10 mouse cellular contexts compared by ENCODE assay signal in genomic region chr7:46935847-46936246, GRCm38 (mm10). TPM values are rescaled to one million over a fixed set of nuclear protein-coding genes. Genes with fewer than 3 reads are reported as not detected.
DNase-seq lines count a peak whose midpoint lies in the region; ATAC-seq and TF ChIP-seq lines count a peak whose summit lies in the region.
"Had no signal": no experiment of that assay in that cellular context is flagged by ENCODE, and none has a peak within 500 bp of the region (broad histone marks: within the 10 kb centered on the region; RNA-seq: fewer than 3 reads in every experiment).

No protein-coding gene starts in this region.

- no peaks in the 10 kb centered on the region for H3K9me3 ChIP-seq in midbrain, postnatal 0 days (ENCODE audit: low read length)
- H3K9me3 ChIP-seq in midbrain, embryonic 16.5 days (replicated peaks; ENCODE audit: control insufficient read depth, low read length, poor library complexity, severe bottlenecking) = no peaks in the 10 kb centered on the region
- H3K9me3 ChIP-seq in lung, postnatal 0 days (ENCODE audit: low read length) = no peaks in the 10 kb centered on the region
- H3K9me3 ChIP-seq: neural tube, embryonic 12.5 days had no signal

- H3K27me3 ChIP-seq in midbrain, postnatal 0 days (ENCODE audit: insufficient read depth, low read length) = no peaks in the 10 kb centered on the region
- no peaks in the 10 kb centered on the region for H3K27me3 ChIP-seq in midbrain, embryonic 16.5 days (ENCODE audit: control insufficient read depth, insufficient read depth, low read depth, low read length)
- H3K27me3 ChIP-seq in lung, postnatal 0 days (replicated peaks; ENCODE audit: insufficient read depth, low read length) = no peaks in the 10 kb centered on the region
- H3K27me3 ChIP-seq: neural tube, embryonic 12.5 days had no signal

- TF ChIP-seq EP300 in lung, postnatal 0 days (IDR thresholded peaks at IDR 0.05) = no peak

- H3K4me3 ChIP-seq in midbrain, postnatal 0 days (ENCODE audit: low read depth, low read length) = no peak overlapping the region
- H3K4me3 ChIP-seq in midbrain, embryonic 16.5 days (ENCODE audit: low read depth, low read length) = no peak overlapping the region
- H3K4me3 ChIP-seq in embryonic fibroblast, embryonic 13.5 days (ENCODE audit: insufficient read depth, low read length) = no peak overlapping the region
- H3K4me3 ChIP-seq in lung, postnatal 0 days (ENCODE audit: low read depth, low read length) = no peak overlapping the region
- H3K4me3 ChIP-seq: neural tube, embryonic 12.5 days had no signal

- peak; percentile 15 for DNase-seq in embryo, embryonic 10 days (ENCODE audit: low spot score)
- no peak for DNase-seq in embryo, embryonic 9.5 days (ENCODE audit: extremely low spot score)
- peak; percentile 73 for DNase-seq in midbrain, postnatal 0 days (ENCODE audit: low spot score)
- DNase-seq in lung, postnatal 0 days (ENCODE audit: low spot score) = peak; percentile 66

- TF ChIP-seq CTCF in midbrain, postnatal 0 days (IDR thresholded peaks at IDR 0.05) = peak; percentile 76
- peak; percentile 37; the same call in 1 of the 2 replicates for TF ChIP-seq CTCF in embryonic fibroblast, embryonic 13.5 days (IDR thresholded peaks at IDR 0.05; ENCODE audit: borderline replicate concordance, insufficient read depth, low read length)
- peak; percentile 68 for TF ChIP-seq CTCF in lung, postnatal 0 days (IDR thresholded peaks at IDR 0.05)

- H3K9ac ChIP-seq in midbrain, postnatal 0 days (replicated peaks; ENCODE audit: low read length, poor library complexity, severe bottlenecking) = no peak overlapping the region
- H3K9ac ChIP-seq in midbrain, embryonic 16.5 days (ENCODE audit: low read depth, low read length) = no peak overlapping the region
- no peak overlapping the region for H3K9ac ChIP-seq in lung, postnatal 0 days (replicated peaks; ENCODE audit: low read depth)
- H3K9ac ChIP-seq: neural tube, embryonic 12.5 days had no signal

- no peak overlapping the region for H3K4me2 ChIP-seq in midbrain, postnatal 0 days (ENCODE audit: low read depth, low read length, poor library complexity, severe bottlenecking)
- no peak overlapping the region for H3K4me2 ChIP-seq in midbrain, embryonic 16.5 days (ENCODE audit: low read length)
- H3K4me2 ChIP-seq in lung, postnatal 0 days (replicated peaks; ENCODE audit: low read depth, low read length) = no peak overlapping the region
- H3K4me2 ChIP-seq: neural tube, embryonic 12.5 days had no signal

- WGBS in midbrain, postnatal 0 days = 43% methylated on average over 4 of the region's 4 CpGs
- 55% methylated on average over 4 of the region's 4 CpGs for WGBS in midbrain, embryonic 16.5 days
- WGBS in lung, postnatal 0 days = 22% methylated on average over 4 of the region's 4 CpGs

- no peak overlapping the region for H3K27ac ChIP-seq in midbrain, postnatal 0 days (ENCODE audit: low read depth, low read length)
- no peak overlapping the region for H3K27ac ChIP-seq in midbrain, embryonic 16.5 days (ENCODE audit: low read length)
- H3K27ac ChIP-seq in embryonic fibroblast, embryonic 13.5 days (ENCODE audit: insufficient read depth, low read length) = no peak overlapping the region
- no peak overlapping the region for H3K27ac ChIP-seq in lung, postnatal 0 days (ENCODE audit: low read length)
- H3K27ac ChIP-seq: neural tube, embryonic 12.5 days had no signal

- H3K4me1 ChIP-seq in midbrain, postnatal 0 days (ENCODE audit: insufficient read depth, low read length) = no peaks in the 10 kb centered on the region
- H3K4me1 ChIP-seq in midbrain, embryonic 16.5 days (ENCODE audit: control insufficient read depth, insufficient read depth, low read length) = no peaks in the 10 kb centered on the region
- H3K4me1 ChIP-seq in embryonic fibroblast, embryonic 13.5 days (ENCODE audit: control insufficient read depth, insufficient read depth, low read length) = no peaks in the 10 kb centered on the region
- no peaks in the 10 kb centered on the region for H3K4me1 ChIP-seq in lung, postnatal 0 days (ENCODE audit: insufficient read depth, low read depth, low read length)
- H3K4me1 ChIP-seq: neural tube, embryonic 12.5 days had no signal

- peaks cover 17% of the 10 kb centered on the region; the same call in 1 of the 2 replicates for H3K36me3 ChIP-seq in midbrain, postnatal 0 days (ENCODE audit: insufficient read depth, low read length)
- peaks cover 4% of the 10 kb centered on the region; the same call in 1 of the 2 replicates for H3K36me3 ChIP-seq in midbrain, embryonic 16.5 days (ENCODE audit: control insufficient read depth, insufficient read depth, low read length)
- H3K36me3 ChIP-seq in lung, postnatal 0 days (ENCODE audit: insufficient read depth, low read length) = peaks cover 9% of the 10 kb centered on the region

- ATAC-seq in midbrain, postnatal 0 days (ENCODE audit: low FRiP score) = 0 out of 2 replicates have a peak, but pooled peaks have one; percentile 27
- ATAC-seq in midbrain, embryonic 16.5 days = no peak
- peak; percentile 47 for ATAC-seq in lung, postnatal 0 days
- ATAC-seq in frontal cortex, adult (ENCODE audit: low TSS enrichment) = no peak
- no peak for ATAC-seq in activated CD4-positive, CD25-positive, alpha-beta regulatory T cell, adult 4 months

- no peak for TF ChIP-seq POLR2A in embryonic fibroblast, embryonic 13.5 days (IDR thresholded peaks at IDR 0.05; ENCODE audit: low read depth, low read length)

RNA-seq across cellular contexts. Expression of gene Tsg101, which starts 16.1 kb away (rescaled TPM):
- 134 and 135 TPM in 2 replicates for total RNA-seq in midbrain, postnatal 0 days (2014; rRNA removed)
- polyA plus RNA-seq in midbrain, postnatal 0 days (2015; fragmentation: Nextera tagmentation; extraction: Ambion mirVana) = 323 and 329 TPM in 2 replicates
- 372 and 375 TPM in 2 replicates for polyA plus RNA-seq in midbrain, embryonic 16.5 days (2015; fragmentation: Nextera tagmentation; extraction: Ambion mirVana)
- polyA plus RNA-seq in embryonic fibroblast, embryonic 13.5 days (2011; ENCODE audit: insufficient read length, low read depth, missing spikeins) = 140 and 175 TPM in 2 replicates
- polyA plus RNA-seq in lung, postnatal 0 days (2015; fragmentation: Nextera tagmentation; extraction: Ambion mirVana) = 134 and 150 TPM in 2 replicates
- polyA plus RNA-seq in activated CD4-positive, CD25-positive, alpha-beta regulatory T cell, adult 4 months (2017; shearing (Covaris generic)) = 100 to 1,000 TPM in 1 of 2 experiments, 10 to 100 TPM in 1; 85.8 to 103 TPM

RNA-seq across cellular contexts. Expression of gene Uevld, which starts 22.5 kb away (rescaled TPM):
- total RNA-seq in midbrain, postnatal 0 days (2014; rRNA removed) = 10.1 and 10.6 TPM in 2 replicates
- polyA plus RNA-seq in midbrain, postnatal 0 days (2015; fragmentation: Nextera tagmentation; extraction: Ambion mirVana) = 3.7 TPM in 2 replicates
- polyA plus RNA-seq in midbrain, embryonic 16.5 days (2015; fragmentation: Nextera tagmentation; extraction: Ambion mirVana) = 5.3 and 6.0 TPM in 2 replicates
- 23.6 and 24.8 TPM in 2 replicates for polyA plus RNA-seq in embryonic fibroblast, embryonic 13.5 days (2011; ENCODE audit: insufficient read length, low read depth, missing spikeins)
- 4.1 and 6.0 TPM in 2 replicates for polyA plus RNA-seq in lung, postnatal 0 days (2015; fragmentation: Nextera tagmentation; extraction: Ambion mirVana)
- polyA plus RNA-seq in activated CD4-positive, CD25-positive, alpha-beta regulatory T cell, adult 4 months (2017; shearing (Covaris generic)) = 1 to 10 TPM; 6.4 to 8.0 TPM

RNA-seq across cellular contexts. Expression of gene Gm9999, which starts 47.5 kb away (rescaled TPM):
- not detected in 2 replicates for total RNA-seq in midbrain, postnatal 0 days (2014; rRNA removed)
- polyA plus RNA-seq in midbrain, postnatal 0 days (2015; fragmentation: Nextera tagmentation; extraction: Ambion mirVana) = not detected in 2 replicates
- polyA plus RNA-seq in midbrain, embryonic 16.5 days (2015; fragmentation: Nextera tagmentation; extraction: Ambion mirVana) = not detected in 2 replicates
- not detected in 2 replicates for polyA plus RNA-seq in embryonic fibroblast, embryonic 13.5 days (2011; ENCODE audit: insufficient read length, low read depth, missing spikeins)
- not detected in 2 replicates for polyA plus RNA-seq in lung, postnatal 0 days (2015; fragmentation: Nextera tagmentation; extraction: Ambion mirVana)
- not detected for polyA plus RNA-seq in activated CD4-positive, CD25-positive, alpha-beta regulatory T cell, adult 4 months (2017; shearing (Covaris generic))
- polyA plus RNA-seq: heart, embryonic 16.5 days; neural tube, embryonic 12.5 days had no signal

Comparison
In these comparisons a context has a peak if more than half of its experiments do, and no peak if none do; other contexts are left out.
1. ATAC-seq: peak in midbrain, postnatal 0 days (single experiment) and lung, postnatal 0 days (single experiment); none in midbrain, embryonic 16.5 days (single experiment), frontal cortex, adult (single experiment) and activated CD4-positive, CD25-positive, alpha-beta regulatory T cell, adult 4 months (single experiment).
2. Peak in every context shown above with its lines, with median percentiles within 50 percentile points of each other: CTCF ChIP-seq.